Mouse (Mus musculus) liver, embryonic 14.5 days (tissue): Measurements from ENCODE around the gene Fbxo24.

ENCODE experiments used
- CTCF ChIP-seq: IDR thresholded peaks from 2 replicates; pipeline ENCODE4 v1.5.1; 2016; ENCODE audit warnings: antibody characterized with exemption, low read depth, control low read depth
- EP300 ChIP-seq: IDR thresholded peaks from 2 replicates; pipeline ENCODE4 v1.6.1; 2016; ENCODE audit warnings: antibody characterized with exemption, low read depth

DNA sequence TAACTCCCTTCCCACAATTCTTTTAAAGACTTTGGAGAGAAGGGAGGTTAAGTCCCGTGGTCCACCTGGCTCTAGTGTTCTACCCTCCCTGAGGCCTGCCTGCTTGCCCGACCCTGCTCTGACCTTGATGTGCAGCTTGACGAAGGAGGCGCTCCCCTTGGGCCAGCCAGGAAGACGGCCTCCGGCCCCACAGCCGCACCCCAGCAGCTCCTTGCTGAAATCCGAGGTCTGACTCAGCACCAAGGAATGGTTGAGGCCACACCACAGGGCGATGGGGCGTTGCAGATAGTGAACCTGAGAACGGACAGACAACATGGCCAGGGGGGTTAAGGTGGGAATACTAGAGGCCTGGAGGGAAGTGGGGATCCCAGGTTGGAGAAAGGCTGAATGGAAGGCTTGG lies 15.3 kb downstream of the Fbxo24 start, which contains the start of gene Pcolce:
- TF ChIP-seq CTCF, result no peak
- no peak for TF ChIP-seq EP300
